Mouse (Mus musculus): ENCODE data around the gene Nkg7. TPM values are rescaled to one million over a fixed set of nuclear protein-coding genes. Genes with fewer than 3 reads are reported as not detected.

The Nkg7 gene
- polyA plus RNA-seq, 1 experiment, result 69.4 TPM

DNA sequence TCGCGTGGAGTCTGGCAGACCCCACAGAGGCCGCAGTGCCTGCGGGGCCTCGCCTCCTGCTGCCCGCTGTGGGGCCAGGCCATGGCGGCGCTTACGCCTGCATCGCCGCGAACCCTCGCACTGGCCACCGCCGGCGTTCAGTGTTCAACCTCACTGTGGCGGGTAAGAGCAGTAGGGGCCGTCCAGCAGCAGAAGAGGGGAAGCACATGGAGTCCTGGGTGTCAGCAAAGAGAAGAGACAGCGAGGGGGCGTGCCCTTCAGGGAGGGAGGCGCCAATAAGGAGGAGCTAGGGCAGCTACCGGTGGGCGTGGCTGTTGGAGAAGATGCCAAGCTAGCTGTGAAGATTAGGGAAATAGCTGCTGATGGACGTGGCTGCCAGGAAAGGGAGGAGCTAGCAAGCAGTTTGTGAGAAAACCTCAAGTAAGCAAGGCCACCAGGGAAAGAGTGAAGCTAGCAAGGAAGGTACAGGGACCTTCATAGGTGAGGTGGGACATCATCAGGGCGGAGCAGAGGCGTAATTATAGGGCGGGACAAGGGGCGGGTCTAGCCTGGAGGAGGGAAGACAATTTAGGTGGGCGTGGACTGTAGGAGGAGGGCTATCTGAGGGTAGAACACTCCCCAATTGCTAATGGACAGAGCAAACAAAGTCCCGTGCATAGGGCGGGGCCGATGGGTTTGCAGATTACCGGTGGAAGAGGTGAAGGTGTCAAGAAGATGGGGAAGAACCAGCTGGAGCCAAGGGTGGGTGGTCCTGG, 28.6 kb downstream of the Nkg7 start:
- under 1% methylated on average over 33 of the region's 33 CpGs for WGBS
- DNase-seq, result peak; percentile 76

DNA sequence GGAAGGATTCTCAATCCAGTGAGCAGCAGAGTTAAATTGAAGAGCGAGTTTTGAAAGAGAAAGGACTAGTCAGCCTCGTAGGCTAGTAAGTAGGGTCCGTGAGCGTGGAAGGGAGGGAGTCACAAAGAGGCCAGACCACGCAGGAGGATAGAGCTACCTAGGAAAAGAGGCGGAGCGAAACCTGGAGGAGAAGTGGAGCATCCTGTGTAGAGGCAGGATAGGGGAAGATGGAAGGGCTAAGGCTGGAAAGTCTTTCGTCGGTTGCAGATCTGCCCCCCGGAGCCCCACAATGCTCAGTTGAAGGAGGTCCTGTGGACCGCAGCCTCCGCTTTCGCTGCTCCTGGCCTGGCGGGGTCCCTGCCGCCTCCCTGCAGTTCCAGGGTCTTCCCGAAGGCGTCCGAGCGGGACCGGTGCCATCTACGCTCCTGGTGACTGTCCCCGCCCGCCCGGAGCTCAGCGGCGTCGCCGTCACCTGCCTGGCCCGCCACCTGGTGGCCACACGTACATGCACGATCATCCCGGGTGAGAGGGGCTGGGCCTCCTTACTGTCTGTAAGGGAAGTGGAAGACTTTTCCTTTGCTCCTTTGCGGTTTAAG, 29.3 kb downstream of the Nkg7 start:
- no peaks in the 10 kb centered on the region; the same call in 1 of the 2 replicates for H3K27me3 ChIP-seq (ENCODE audit: control insufficient read depth, insufficient read depth, low read length)
- WGBS, result under 1% methylated on average over 33 of the region's 33 CpGs
- H3K36me3 ChIP-seq (ENCODE audit: control insufficient read depth, insufficient read depth, low read length), result no peaks in the 10 kb centered on the region
- H3K4me3 ChIP-seq (ENCODE audit: control insufficient read depth, insufficient read depth, low read length), result peak overlapping the region; percentile 43
- peak; percentile 82 for DNase-seq
- peaks cover 19% of the 10 kb centered on the region for H3K4me1 ChIP-seq (replicated peaks; ENCODE audit: control insufficient read depth, insufficient read depth, low read length)
- no peak for TF ChIP-seq POLR2A (IDR thresholded peaks at IDR 0.05; ENCODE audit: control insufficient read depth, extremely low read depth, insufficient read depth, low read length, poor library complexity)
- peak; percentile 97 for TF ChIP-seq CTCF (IDR thresholded peaks at IDR 0.05; ENCODE audit: borderline replicate concordance, control insufficient read depth, extremely low read depth, insufficient read depth, low read length, poor library complexity)
- H3K27ac ChIP-seq (ENCODE audit: control insufficient read depth, insufficient read depth, low read length), result no peak overlapping the region

More for the DNA sequence above, 28.6 kb downstream of the Nkg7 start:
- 0 out of 2 replicates have a peak, but pooled peaks have one; percentile 55 for TF ChIP-seq CTCF (IDR thresholded peaks at IDR 0.05; ENCODE audit: borderline replicate concordance, control insufficient read depth, extremely low read depth, insufficient read depth, low read length, poor library complexity)
- TF ChIP-seq POLR2A (IDR thresholded peaks at IDR 0.05; ENCODE audit: control insufficient read depth, extremely low read depth, insufficient read depth, low read length, poor library complexity), result no peak
- Histone ChIP-seq H3K36me3 (ENCODE audit: control insufficient read depth, insufficient read depth, low read length) (no peaks in the 10 kb centered on the region), H3K4me1 (replicated peaks; ENCODE audit: control insufficient read depth, insufficient read depth, low read length) (peaks cover 19% of the 10 kb centered on the region), H3K27ac (ENCODE audit: control insufficient read depth, insufficient read depth, low read length) (no peak overlapping the region), H3K4me3 (ENCODE audit: control insufficient read depth, insufficient read depth, low read length) (peak overlapping the region; percentile 43), H3K27me3 (ENCODE audit: control insufficient read depth, insufficient read depth, low read length) (no peaks in the 10 kb centered on the region; the same call in 1 of the 2 replicates)

DNA sequence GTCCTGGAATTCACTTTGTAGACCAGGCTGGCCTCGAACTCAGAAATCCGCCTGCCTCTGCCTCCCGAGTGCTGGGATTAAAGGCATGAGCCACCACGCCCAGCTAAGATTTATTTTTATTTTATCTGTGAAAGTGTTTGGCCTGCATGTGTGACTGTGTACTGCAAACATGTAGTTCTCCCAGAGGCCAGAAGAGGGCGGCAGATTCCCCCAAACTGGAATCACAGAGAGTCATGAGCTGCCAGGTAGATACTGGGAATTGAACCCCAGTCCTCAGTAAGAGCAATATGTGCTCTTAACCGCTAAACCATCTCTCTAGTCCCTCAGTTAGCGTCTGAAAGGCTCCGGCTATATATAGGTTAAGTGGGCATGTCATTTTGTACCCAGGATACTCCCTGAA, 33.5 kb downstream of the Nkg7 start:
- WGBS, result 67% methylated on average over 8 of the region's 8 CpGs
- no peaks in the 10 kb centered on the region for H3K27me3 ChIP-seq (ENCODE audit: control insufficient read depth, insufficient read depth, low read length)
- DNase-seq, result peak; percentile 51

DNA sequence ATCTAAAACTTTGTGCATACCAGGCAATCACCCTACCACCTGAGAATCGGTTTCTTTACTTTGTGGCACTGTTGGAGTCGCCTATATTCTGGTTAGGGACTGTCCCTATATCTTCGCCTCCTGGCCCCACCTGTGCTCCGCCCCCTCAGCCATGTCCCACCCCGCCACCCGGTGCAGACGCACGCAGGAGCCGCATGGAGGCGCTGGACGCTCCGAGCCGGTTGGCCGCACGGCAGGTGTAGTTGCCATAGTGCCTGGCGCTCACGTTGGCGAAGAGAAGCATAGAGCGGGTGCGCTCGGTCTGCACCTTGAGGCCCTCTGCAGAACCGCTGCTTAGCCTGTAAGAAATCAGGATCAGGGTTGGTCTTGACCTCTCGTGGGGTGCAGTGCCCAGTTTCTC, 38.8 kb downstream of the Nkg7 start:
- no peaks in the 10 kb centered on the region for H3K36me3 ChIP-seq (ENCODE audit: control insufficient read depth, insufficient read depth, low read length)
- TF ChIP-seq POLR2A (IDR thresholded peaks at IDR 0.05; ENCODE audit: control insufficient read depth, extremely low read depth, insufficient read depth, low read length, poor library complexity) (no peak), CTCF (IDR thresholded peaks at IDR 0.05; ENCODE audit: borderline replicate concordance, control insufficient read depth, extremely low read depth, insufficient read depth, low read length, poor library complexity) (no peak)
- H3K27me3 ChIP-seq (ENCODE audit: control insufficient read depth, insufficient read depth, low read length), result peaks cover 4% of the 10 kb centered on the region; the same call in 1 of the 2 replicates
- no peak overlapping the region for H3K4me3 ChIP-seq (ENCODE audit: control insufficient read depth, insufficient read depth, low read length)
- no peak for DNase-seq
- H3K27ac ChIP-seq (ENCODE audit: control insufficient read depth, insufficient read depth, low read length), result no peak overlapping the region
- H3K4me1 ChIP-seq (replicated peaks; ENCODE audit: control insufficient read depth, insufficient read depth, low read length), result no peaks in the 10 kb centered on the region
- WGBS, result 9% methylated on average over 23 of the region's 23 CpGs

More for the DNA sequence above, 33.5 kb downstream of the Nkg7 start:
- no peak overlapping the region for H3K27ac ChIP-seq (ENCODE audit: control insufficient read depth, insufficient read depth, low read length)
- peaks cover 9% of the 10 kb centered on the region for H3K4me1 ChIP-seq (replicated peaks; ENCODE audit: control insufficient read depth, insufficient read depth, low read length)
- H3K4me3 ChIP-seq (ENCODE audit: control insufficient read depth, insufficient read depth, low read length), result no peak overlapping the region
- H3K36me3 ChIP-seq (ENCODE audit: control insufficient read depth, insufficient read depth, low read length), result no peaks in the 10 kb centered on the region
- TF ChIP-seq CTCF (IDR thresholded peaks at IDR 0.05; ENCODE audit: borderline replicate concordance, control insufficient read depth, extremely low read depth, insufficient read depth, low read length, poor library complexity) (no peak), POLR2A (IDR thresholded peaks at IDR 0.05; ENCODE audit: control insufficient read depth, extremely low read depth, insufficient read depth, low read length, poor library complexity) (no peak)

DNA sequence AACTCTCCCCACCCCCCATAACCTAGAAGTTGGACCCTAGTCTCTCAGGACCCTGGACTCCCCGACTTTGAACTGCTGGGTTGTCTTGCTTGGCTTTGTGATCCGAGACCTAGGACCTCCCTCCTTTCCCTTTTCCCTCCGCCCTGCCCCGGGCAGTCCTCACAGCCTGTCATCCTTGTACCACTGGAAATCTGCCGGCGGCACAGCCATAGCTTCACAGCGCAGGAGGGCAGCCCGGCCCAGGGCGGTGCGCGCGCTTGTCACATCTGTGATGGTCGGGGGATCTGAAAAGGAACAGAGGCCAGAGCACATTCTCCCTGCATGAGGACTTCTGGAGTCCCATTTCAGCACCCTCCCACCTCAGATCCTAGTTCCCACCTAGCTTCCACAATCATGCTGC, 39.5 kb downstream of the Nkg7 start:
- Histone ChIP-seq H3K36me3 (ENCODE audit: control insufficient read depth, insufficient read depth, low read length) (no peaks in the 10 kb centered on the region), H3K4me3 (ENCODE audit: control insufficient read depth, insufficient read depth, low read length) (no peak overlapping the region), H3K27ac (ENCODE audit: control insufficient read depth, insufficient read depth, low read length) (no peak overlapping the region), H3K4me1 (replicated peaks; ENCODE audit: control insufficient read depth, insufficient read depth, low read length) (no peaks in the 10 kb centered on the region), H3K27me3 (ENCODE audit: control insufficient read depth, insufficient read depth, low read length) (peaks cover 4% of the 10 kb centered on the region; the same call in 1 of the 2 replicates)
- 15% methylated on average over 13 of the region's 13 CpGs for WGBS
- DNase-seq, result no peak
- no peak for TF ChIP-seq CTCF (IDR thresholded peaks at IDR 0.05; ENCODE audit: borderline replicate concordance, control insufficient read depth, extremely low read depth, insufficient read depth, low read length, poor library complexity)
- no peak for TF ChIP-seq POLR2A (IDR thresholded peaks at IDR 0.05; ENCODE audit: control insufficient read depth, extremely low read depth, insufficient read depth, low read length, poor library complexity)

DNA sequence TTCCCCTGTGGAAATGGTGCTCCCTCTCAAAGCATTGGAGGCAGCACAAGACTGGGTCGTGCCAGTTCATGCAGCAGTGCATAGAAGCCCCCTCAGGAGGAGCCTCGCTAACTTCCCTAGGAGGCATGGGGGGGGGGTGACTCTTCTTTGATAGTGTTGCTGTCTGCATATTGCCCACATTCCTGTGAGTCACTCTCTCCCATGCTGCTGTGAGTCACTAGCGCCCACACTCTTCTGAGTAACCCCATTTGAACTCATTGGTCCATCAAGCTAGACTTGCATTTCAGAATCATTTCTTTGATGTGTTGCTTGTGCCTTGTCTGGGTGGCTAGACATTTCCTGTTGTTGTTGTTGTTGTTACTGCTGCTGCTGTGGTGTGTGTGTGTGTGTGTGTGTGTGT, 44.3 kb downstream of the Nkg7 start:
- H3K4me3 ChIP-seq (ENCODE audit: control insufficient read depth, insufficient read depth, low read length), result no peak overlapping the region
- no peak for DNase-seq
- no peaks in the 10 kb centered on the region for H3K4me1 ChIP-seq (replicated peaks; ENCODE audit: control insufficient read depth, insufficient read depth, low read length)
- TF ChIP-seq POLR2A (IDR thresholded peaks at IDR 0.05; ENCODE audit: control insufficient read depth, extremely low read depth, insufficient read depth, low read length, poor library complexity), result no peak
- no peak for TF ChIP-seq CTCF (IDR thresholded peaks at IDR 0.05; ENCODE audit: borderline replicate concordance, control insufficient read depth, extremely low read depth, insufficient read depth, low read length, poor library complexity)
- peaks cover 3% of the 10 kb centered on the region; the same call in 1 of the 2 replicates for H3K27me3 ChIP-seq (ENCODE audit: control insufficient read depth, insufficient read depth, low read length)
- no peaks in the 10 kb centered on the region for H3K36me3 ChIP-seq (ENCODE audit: control insufficient read depth, insufficient read depth, low read length)
- H3K27ac ChIP-seq (ENCODE audit: control insufficient read depth, insufficient read depth, low read length), result no peak overlapping the region
- 65% methylated on average over 3 of the region's 3 CpGs for WGBS
